Mouse (Mus musculus) left cerebral cortex, postnatal 4 days (tissue): ENCODE results near the gene Hspb2. TPM values are rescaled to one million over a fixed set of nuclear protein-coding genes. Genes with fewer than 3 reads are reported as not detected.

Experiments used
- DNase-seq: peaks from one replicate; pipeline ENCODE4 v3.0.0-alpha.2; 2022
- intact Hi-C: fragments of 180-260 bp; cut with DNase I; formaldehyde crosslinking; loops from one replicate; pipeline ENCODE4 v1.15.1; 2025
- total RNA-seq, 2 experiments: library from RNA; stranded (reverse); gene quantifications; 2 replicates each; pipeline ENCODE4 v1.2.3; 2021

Gene Hspb2
- total RNA-seq, 2 experiments from 2014 or later, result 1.0 to 1.3 TPM

GRCm38 (mm10) chr9:50721061-50721460, 31.1 kb downstream of the Hspb2 start:
- peak; percentile 16 for DNase-seq
- intact Hi-C loops, result no loop called here

GRCm38 (mm10) chr9:50718878-50719277, 33.3 kb downstream of the Hspb2 start:
- no peak for DNase-seq
- intact Hi-C loops, result no loop called here

- no peak for DNase-seq
- intact Hi-C loops, result no loop called here
Measured at GRCm38 (mm10) chr9:50714188-50714587, 38.0 kb downstream of the Hspb2 start.

- DNase-seq, result no peak
- intact Hi-C loops, result no loop called here
Measured at GRCm38 (mm10) chr9:50711337-50711736, 40.8 kb downstream of the Hspb2 start.

- intact Hi-C loops, result loop anchor here (10.0 kb wide), 1 partner anchor 56 kb away; the partner anchor contains the start of gene Fdxacb1
Measured at GRCm38 (mm10) chr9:50709108-50709507, 43.0 kb downstream of the Hspb2 start.

GRCm38 (mm10) chr9:50704907-50705306, 47.2 kb downstream of the Hspb2 start:
- DNase-seq, result no peak
- intact Hi-C loops, result loop anchor here (10.0 kb wide), 1 partner anchor 60 kb away; the partner anchor contains the start of gene Fdxacb1

More at GRCm38 (mm10) chr9:50709108-50709507, 43.0 kb downstream of the Hspb2 start:
- peak; percentile 48 for DNase-seq

Other genes with a start within 250 kb of the Hspb2 start
- 10 to 100 TPM; 40.7 to 42.0 TPM for gene Pts, start 223.6 kb downstream of the Hspb2 start, total RNA-seq
- gene Il18, start 197.5 kb downstream of the Hspb2 start, total RNA-seq, result 10 to 100 TPM; 16.3 to 17.0 TPM
- gene Bco2, start 197.2 kb downstream of the Hspb2 start, total RNA-seq, result under 1 TPM; 0.70 to 0.93 TPM
- gene Tex12, start 191.0 kb downstream of the Hspb2 start, total RNA-seq, result not detected
- 100 to 1,000 TPM; 110 to 120 TPM for gene Sdhd, start 148.5 kb downstream of the Hspb2 start, total RNA-seq
- 100 to 1,000 TPM; 157 to 174 TPM for gene Timm8b, start 148.4 kb downstream of the Hspb2 start, total RNA-seq
- 1 to 10 TPM; 2.1 to 2.5 TPM for gene Pih1d2, start 135.0 kb downstream of the Hspb2 start, total RNA-seq
- 10 to 100 TPM; 30.6 to 31.1 TPM for gene Nkapd1, start 134.9 kb downstream of the Hspb2 start, total RNA-seq
- 10 to 100 TPM; 73.7 to 79.4 TPM for gene Dlat, start 92.6 kb downstream of the Hspb2 start, total RNA-seq
- gene Dixdc1, start 12.8 kb downstream of the Hspb2 start, total RNA-seq, result 10 to 100 TPM; 65.3 to 66.0 TPM
- gene 2310030G06Rik, start 5.8 kb downstream of the Hspb2 start, total RNA-seq, result 1 to 10 TPM; 1.8 to 2.0 TPM
- 10 to 100 TPM; 39.1 to 40.9 TPM for gene Cryab, start 1.0 kb downstream of the Hspb2 start, total RNA-seq
- gene Fdxacb1, start 15.9 kb upstream of the Hspb2 start, total RNA-seq, result 1 to 10 TPM; 5.9 to 8.3 TPM
- 10 to 100 TPM; 52.7 to 53.8 TPM for gene Alg9, start 22.7 kb upstream of the Hspb2 start, total RNA-seq
- 10 to 100 TPM; 16.6 to 18.6 TPM for gene 1110032A03Rik, start 23.2 kb upstream of the Hspb2 start, total RNA-seq
- gene Ppp2r1b, start 92.9 kb upstream of the Hspb2 start, total RNA-seq, result 10 to 100 TPM; 29.9 to 33.2 TPM